Mouse (Mus musculus): ENCODE measurements around the gene Hbq1a.
A peak's percentile ranks its signal among the peaks of the same experiment; 100 is the strongest.
"Not testable (repeated sequence)": the region's sequence is repeated elsewhere in the genome, so short reads cannot be mapped to it uniquely, and the experiment has no call there.

The Hbq1a gene

DNA sequence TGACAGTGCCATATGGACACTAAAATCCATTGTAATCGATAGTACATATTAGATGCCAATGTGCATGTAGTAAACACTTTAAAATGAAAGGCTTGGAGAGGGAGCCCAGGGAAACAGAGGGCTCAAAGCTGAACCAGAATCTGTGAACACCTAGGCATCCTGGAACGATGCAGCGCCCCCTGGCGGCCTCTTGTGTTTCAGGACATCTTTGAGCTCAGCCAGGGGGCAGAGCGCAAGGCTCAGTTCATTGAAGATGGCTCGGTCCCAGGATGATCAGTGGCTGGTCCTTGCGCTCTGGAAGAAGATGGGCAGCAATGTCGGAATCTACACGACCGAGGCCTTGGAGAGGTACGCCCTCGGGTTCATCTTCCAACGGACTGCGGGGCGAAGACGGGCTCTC lies at the start of gene Hbq1a:
Hbq1a (plus strand) TSS at position 205 of the 400 bp plus-strand sequence.
- peak; percentile 20 to 62 for DNase-seq

DNA sequence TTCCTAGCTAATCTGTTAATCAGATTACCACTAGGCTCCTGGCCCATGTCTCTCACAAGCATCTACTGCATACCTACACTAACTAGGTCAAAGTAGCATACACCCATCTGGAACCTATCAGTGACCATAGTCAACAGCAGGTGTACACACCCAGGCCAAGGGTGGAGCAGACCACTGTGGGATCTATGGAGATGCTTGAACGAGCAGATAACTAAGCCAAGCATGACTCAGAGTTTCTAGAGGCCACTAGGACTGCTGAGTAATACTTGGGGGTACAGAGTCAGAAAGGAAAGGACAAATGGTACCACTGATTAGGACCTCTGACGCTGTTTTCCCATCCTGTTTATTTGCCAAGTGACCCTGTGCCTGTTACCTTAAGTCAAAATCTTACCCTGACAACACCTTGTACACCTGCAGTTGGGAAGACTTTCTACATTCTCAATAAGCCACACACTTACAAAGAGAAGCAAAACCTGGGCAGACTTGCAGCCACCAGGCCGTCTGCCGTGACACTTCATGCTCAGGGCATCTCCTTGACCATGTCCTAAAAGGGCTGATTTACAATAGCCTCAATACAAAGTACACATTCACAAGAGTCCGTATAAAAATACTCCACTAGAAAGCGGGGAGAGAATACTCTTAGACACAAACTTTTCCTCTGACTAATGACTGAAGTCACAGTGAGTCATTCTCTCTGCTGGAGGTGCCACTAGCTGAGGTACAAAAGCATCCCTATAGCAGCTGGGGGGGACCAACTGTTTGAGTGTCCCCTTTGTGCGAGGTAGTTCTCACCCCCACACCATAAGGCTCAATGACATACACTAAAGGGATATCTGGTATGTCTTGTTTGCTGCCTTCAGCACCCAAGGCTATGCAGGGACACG lies 48.7 kb upstream of the Hbq1a start:
- no peak for DNase-seq

DNA sequence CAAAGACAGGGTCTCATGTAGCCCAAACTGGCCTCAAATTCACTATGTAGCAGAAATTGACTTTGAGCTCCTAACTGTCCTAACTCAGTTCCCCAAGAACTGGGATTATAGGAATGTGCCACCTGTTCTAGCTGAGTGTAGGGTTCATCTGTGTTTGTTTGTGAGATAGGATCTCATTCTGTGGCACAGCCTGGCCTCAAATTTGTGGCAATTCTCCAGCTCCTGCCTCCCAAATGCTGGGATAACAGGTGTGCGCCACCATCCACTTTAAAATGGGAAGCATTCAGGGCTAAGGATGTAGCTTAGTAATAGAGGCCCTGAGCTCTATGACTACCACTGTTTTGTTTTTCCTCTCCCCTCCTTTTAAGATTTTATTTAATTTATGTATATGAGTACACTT lies 46.7 kb upstream of the Hbq1a start:
- DNase-seq, result no peak

DNA sequence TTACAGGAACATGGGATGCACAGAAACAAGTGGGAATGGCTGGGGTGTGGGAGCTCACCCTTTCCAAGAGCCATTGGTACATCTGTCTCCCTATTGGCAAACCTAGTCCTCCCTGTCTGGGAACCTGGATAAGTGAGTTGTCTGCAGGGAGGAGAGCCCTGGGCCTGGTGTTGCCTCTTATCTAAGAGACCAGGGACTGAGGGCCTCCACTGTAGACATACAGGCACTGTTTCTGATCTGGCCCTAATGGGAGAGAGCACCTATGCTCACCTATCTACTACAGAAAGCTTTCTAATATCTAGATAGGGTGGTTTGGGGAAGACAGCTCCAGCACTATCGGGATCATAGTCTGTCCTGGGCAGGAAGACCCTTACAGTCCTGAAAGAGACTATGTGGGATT lies 43.7 kb upstream of the Hbq1a start:
- DNase-seq, result no peak

DNA sequence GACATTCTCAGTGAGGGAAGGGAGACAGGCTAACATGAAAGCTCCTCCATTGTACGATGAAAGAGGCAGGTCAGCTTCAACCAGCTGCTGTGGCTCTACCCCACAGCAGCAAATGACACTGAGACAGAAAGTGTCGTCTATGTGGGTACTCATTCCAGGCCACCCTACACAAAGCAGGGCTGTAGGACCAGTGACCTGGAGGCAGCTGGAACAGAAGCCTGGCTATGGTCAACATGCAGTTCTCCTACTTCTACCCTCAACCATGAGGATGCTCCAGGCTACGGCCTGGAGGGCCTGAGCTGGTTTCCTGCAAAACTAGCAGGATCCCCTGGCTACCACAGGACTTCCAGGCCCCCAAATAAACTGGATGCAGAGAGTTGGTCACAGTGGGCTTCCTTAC lies 43.3 kb upstream of the Hbq1a start:
- no peak for DNase-seq

- DNase-seq, result no peak
Observed at GRCm38 (mm10) chr11:32262674-32263415, 37.0 kb upstream of the Hbq1a start.

GRCm38 (mm10) chr11:32265117-32265738 lies 34.6 kb upstream of the Hbq1a start:
- DNase-seq, result no peak

DNA sequence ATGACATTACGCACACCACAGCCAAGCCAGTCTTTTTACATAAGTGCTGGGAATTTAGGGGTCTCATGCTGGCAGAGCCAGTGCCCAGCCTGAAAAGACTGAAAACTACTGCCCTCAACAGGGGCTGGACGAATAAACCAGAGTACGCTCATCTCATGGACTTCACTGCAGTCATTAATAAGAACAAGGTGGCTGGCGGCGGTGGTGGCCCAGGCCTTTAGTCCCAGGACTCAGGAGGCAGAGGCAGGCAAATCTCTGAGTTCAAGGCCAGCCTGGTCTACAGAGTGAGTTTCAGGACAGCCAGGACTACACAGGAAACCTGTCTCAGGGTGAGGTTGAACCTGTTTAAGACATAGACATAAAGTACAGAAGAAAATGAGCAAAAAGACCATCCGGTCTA lies 33.7 kb upstream of the Hbq1a start:
- no peak for DNase-seq

- no peak for DNase-seq
Observed at GRCm38 (mm10) chr11:32266776-32267175, 33.1 kb upstream of the Hbq1a start.

DNA sequence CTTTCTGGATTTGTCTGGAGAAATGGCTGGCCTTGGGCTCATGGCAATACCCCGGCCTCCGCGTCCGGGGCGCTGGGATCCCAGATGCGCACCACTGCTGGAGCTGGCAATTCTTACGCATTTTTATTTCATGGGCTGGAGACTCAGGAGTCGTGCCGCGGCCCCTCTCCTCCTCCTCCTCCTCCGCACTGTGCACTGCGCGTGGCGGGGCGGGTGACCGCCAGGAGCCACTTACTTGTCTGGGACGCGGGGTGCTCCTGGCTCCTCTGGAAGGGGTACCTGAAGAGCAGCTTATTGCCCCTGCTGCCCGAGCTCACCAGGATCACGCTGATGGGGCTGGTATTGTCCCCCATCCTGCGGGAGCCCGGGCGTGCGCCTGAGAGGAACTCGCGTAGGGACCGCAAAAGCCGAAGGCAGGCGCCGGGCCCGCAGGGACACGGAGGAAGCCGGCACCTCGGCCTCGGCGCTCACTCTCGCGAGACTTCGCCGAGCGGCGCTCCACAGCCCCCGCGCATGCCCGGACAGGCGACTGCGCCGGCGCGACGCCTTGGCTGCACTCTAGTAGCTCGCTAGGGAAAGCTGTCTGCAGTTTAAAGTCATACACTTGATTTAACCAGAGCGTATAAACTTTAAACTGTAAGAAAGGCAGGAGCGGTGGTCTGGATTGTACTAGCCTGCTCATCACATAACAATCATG lies 32.5 kb upstream of the Hbq1a start, which contains the start of gene Nprl3:
Nprl3 (minus strand) TSS at position 520 of the 697 bp plus-strand sequence.
- DNase-seq, result peak; percentile 95

DNA sequence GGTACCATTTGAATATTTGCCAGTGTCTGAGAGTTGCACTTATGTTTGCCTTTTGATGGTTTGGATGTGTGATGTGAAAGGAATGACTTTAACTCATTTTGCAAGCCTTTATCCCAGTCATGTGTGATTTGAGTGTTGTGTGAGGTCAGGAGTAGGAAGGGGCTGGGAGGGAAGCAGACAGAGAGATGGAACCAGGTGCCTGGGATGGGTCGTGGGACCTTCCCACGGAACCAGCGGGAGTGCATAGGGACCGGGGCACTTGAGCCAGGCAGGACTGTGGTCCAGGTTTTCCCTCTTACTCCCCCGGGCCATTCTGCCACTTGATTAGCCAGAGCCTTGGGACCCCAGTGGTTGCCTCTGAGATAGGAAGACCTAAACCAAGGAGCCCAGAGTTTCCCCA lies 31.9 kb upstream of the Hbq1a start:
- DNase-seq, result no peak

- no peak for DNase-seq
Observed at GRCm38 (mm10) chr11:32268952-32269351, 30.9 kb upstream of the Hbq1a start.

DNA sequence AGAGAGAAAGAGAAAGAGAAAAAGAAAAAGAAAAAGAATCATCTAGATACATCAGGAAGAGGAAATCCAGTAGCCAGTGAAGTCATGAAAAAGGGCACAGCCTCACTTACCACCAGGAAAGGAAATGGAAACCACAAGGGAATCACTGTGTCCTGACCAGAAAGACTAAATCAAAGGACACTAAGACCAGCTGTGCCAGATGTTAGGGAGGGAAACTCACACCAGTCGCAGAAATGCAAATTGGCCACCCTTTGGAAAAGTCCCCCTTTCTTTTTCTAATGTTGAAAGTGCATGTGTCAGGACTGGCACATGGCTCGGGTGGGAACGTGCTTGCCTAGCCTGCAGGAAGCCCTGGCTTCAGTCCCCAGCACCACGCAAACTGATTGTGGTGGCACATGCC lies 28.7 kb upstream of the Hbq1a start:
- no peak for DNase-seq

- DNase-seq, result no peak
Observed at GRCm38 (mm10) chr11:32276347-32276746, 23.5 kb upstream of the Hbq1a start, which contains the start of gene Hba-x. Hba-x (plus strand) TSS chr11:32276400.

DNA sequence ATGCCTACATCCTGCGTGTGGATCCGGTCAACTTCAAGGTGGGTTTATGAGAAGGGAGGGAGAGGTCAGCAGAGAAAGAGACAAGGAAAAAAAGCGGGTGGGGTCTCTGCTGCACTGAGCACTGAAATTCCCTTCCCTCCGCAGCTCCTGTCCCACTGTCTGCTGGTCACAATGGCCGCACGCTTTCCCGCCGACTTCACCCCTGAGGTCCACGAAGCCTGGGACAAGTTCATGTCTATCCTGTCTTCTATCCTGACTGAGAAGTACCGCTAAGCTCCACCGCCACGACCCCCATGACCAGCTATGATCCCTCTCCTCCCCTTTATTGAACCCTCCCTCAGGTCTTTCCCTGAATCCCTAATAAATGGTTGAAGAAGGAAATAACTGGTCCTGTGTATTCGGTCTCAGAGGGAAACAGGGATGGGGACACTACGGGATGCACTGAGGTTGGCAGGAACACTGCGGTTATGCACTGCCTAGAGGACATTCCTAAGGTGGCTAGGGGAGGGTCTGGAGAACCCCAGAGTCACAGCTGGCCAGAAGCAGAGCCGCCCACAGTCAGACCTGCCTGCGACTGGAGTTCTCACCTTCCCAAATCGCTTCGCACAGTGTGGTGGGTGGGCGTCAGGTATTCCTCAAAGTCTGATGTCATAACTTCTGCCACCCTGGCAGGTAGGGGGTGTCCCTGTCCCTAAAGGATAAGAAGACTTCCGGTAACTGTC lies 22.0 kb upstream of the Hbq1a start:
- DNase-seq, result no peak

- DNase-seq, result no peak
Observed at GRCm38 (mm10) chr11:32278458-32278957, 21.4 kb upstream of the Hbq1a start.

- DNase-seq, result no peak
Observed at GRCm38 (mm10) chr11:32280646-32281045, 19.2 kb upstream of the Hbq1a start.

DNA sequence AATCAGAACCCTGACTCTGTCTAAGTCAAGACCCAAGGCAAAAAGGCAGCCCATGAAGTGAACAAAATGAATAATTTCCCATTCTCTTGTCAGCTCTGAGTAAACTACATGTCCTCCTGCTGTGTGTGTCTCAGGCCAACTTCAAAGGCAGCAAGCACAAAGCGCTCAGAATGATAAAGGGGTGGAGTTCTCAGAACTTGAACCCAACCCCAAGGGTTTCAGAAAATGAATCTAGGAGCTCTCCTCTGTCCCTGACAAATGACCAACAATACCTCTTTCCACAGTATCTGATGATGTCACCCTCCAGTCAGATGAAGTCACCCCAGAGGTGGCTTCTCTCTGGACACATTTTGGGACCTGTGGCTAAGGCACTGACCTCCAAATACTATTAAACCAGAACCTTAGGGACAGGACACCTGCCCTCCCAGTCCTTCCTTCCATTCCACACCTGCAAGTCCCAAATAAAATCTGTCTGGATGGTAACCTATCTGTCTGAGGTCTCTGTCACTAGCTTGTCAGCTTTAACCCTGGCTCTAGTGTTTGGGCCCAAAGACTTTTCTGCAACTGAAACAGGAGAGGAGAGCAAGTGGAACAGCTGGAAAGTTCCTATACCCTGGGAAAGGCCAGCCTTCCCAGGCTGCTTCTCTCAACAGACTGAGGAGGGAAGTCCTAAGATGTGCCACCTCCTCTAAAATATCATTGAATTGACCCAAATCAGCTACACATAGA lies 18.3 kb upstream of the Hbq1a start:
- no peak for DNase-seq

DNA sequence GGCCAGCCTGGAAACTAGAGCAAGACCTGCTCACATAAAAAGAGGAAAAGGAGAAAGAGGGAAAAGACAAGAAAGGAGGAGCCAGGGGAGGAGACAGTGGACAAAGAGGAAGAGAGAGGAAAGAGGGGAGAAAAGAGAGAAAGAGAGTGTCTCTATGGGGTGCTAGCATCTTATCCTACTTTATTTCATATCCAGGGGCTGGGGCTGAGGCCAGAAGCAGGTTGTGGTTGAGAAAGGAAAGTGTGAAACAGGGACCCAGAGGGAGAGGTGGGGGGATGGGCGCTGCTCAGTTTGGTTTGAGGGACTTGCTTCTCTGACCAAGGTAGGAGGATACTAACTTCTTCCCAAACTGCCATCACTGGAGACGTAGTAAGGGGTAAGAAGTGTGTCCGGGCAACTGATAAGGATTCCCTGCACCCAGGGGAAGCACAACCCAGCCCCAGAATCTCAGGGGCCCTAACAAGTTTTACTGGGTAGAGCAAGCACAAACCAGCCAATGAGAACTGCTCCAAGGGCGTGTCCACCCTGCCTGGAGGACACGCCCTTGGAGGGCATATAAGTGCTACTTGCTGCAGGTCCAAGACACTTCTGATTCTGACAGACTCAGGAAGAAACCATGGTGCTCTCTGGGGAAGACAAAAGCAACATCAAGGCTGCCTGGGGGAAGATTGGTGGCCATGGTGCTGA lies 16.6 kb upstream of the Hbq1a start, which contains the start of gene Hba-a1:
Hba-a1 (plus strand) TSS at position 421 of the 687 bp plus-strand sequence.
- not testable (repeated sequence) for DNase-seq

- not testable (repeated sequence) for DNase-seq
Observed at GRCm38 (mm10) chr11:32284582-32284981, 15.3 kb upstream of the Hbq1a start.
